Mouse (Mus musculus) monocyte, adult 5-6 weeks (primary cell): ENCODE data around the gene Glrb. TPM values are rescaled to one million over a fixed set of nuclear protein-coding genes. Genes with fewer than 3 reads are reported as not detected.

Source experiments
- ATAC-seq: fragments of 153-309, 156-312 bp; replicated peaks from 2 replicates; pipeline ENCODE4 v1.8.0; 2017; ENCODE audit warnings: mild to moderate bottlenecking; ENCODE audit not compliant: low TSS enrichment, insufficient number of reproducible peaks, severe bottlenecking, poor library complexity, low FRiP score
- total RNA-seq: library from RNA; stranded (forward); fragments of 200-1000, 200-491, 200-594 nt; gene quantifications from 3 replicates; pipeline ENCODE4 v1.2.3, GENCODE M21; 2017

Glrb gene
- total RNA-seq, 1 experiment from 2014 or later = not detected

DNA sequence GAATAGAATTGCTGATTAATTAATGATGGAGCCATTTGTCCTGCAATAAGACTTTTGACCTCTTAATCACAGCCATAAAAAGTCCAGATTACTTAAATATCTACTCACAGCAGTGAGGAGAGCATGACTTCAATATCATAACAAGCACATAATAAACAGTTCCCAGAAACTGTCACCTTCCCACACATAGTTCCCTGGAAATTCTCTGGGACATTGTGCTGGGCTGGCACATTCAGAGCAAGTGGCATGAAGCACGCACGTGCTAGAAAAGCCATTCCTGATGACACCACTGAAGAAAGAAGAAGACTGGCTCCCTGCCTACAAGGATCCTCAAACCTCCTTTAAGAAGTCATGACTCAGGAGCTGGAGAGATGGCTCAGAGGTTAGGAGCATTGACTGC, 67.8 kb downstream of the Glrb start:
- ATAC-seq = no peak

DNA sequence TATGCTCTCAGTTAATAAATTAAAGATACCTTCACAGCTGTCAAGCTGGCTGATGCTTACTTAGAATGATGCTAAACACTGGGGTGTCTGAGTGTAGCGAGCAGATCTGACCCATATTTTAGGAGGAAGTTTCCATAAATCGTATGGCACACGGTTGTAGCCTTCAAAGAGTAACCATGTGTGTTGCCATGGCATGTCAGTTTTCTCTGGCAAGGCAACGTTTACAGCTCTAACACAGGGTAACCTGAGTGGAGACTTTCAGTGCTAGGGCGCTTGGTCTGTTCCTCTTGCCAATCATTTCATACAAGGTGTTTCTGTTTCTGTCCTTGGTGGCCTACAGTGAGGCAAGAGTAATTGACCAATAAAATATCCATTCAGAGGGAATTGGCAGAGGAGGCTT, 73.6 kb downstream of the Glrb start:
- no peak for ATAC-seq

GRCm38 (mm10) chr3:80837583-80837982, 75.9 kb downstream of the Glrb start:
- ATAC-seq = no peak

- no peak for ATAC-seq
Observed at GRCm38 (mm10) chr3:80823975-80824374, 89.5 kb downstream of the Glrb start.

DNA sequence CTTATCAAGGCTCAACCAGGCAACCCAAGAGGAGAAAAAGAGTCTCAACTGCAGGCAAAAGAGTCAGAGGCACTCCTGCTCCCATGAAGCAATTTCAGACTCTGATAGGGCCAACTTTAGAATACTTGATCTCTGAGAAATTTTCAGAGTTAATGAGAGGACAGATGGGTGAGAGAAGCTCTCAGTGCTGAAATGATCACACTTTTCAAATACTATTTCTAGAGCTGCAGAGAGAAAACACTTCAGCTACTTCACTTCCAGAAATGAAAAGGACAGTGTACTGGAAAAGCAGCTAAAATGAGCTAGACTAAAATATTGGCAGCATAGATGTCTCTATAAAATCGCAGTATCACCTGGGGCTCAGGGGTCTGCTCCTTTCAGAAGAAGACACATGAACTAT, 94.8 kb downstream of the Glrb start:
- ATAC-seq = no peak

DNA sequence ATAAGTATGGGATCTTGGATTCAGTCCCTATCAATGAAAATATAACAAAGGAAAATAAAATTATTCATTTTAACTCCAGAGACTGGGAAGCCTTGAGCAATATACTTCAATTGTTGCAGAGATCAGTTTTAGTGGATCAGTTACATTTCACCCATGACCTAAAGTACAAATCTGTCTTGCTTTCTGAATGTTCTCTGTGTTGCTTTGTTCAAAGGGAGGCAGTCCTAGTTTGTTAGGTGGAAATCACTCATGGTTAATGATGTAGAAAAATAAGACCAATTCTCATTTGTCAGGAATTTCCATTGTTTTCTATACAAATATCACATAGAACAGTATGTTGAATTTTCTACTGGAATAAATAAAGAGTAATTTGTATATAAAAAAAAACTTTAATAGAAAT, 99.7 kb downstream of the Glrb start:
- no peak for ATAC-seq

GRCm38 (mm10) chr3:80812237-80812636, 101.2 kb downstream of the Glrb start:
- no peak for ATAC-seq

DNA sequence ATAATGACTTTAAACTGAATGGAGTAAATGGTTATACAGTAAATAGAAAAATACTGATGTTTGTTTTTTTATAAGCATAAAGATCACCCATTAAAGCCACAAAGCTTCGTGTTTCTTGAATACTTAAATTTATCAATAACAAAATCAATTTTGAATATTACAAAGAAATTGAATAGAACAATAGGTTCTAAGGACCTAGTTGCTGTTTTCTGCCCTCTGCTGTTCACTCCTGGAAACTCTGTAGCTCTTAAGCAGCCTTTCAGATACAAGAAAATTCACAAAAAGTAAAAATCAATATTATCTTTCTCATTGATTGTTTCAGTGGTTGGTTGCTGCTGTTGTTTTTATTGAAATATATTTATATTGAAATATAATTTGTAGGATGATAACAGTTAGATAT, 108.1 kb downstream of the Glrb start:
- ATAC-seq = no peak

DNA sequence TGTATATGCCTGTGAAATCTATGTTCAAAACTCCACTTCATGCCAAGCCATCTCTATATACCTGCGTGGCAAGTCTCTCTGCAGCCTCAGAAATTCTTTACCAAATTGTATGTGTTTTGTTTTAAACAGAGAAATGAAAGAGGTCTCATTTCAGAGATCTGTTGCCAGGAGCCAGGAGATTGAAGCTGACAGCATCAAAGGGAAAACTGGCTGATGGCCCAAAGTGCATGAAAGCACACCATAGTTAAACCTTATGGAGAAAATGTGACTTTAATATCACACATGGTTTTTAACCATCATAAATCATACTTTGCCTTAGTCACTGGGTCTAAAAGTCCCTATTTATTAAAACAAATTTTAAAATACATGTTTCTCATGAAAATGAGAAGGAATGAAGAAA, 109.6 kb downstream of the Glrb start:
- ATAC-seq = no peak

GRCm38 (mm10) chr3:80803211-80803610, 110.2 kb downstream of the Glrb start:
- no peak for ATAC-seq

- no peak for ATAC-seq
Observed at GRCm38 (mm10) chr3:80802596-80803081, 110.8 kb downstream of the Glrb start, which contains the start of gene Gria2. TSS of gene Gria2 (minus strand) at chr3:80802835.

DNA sequence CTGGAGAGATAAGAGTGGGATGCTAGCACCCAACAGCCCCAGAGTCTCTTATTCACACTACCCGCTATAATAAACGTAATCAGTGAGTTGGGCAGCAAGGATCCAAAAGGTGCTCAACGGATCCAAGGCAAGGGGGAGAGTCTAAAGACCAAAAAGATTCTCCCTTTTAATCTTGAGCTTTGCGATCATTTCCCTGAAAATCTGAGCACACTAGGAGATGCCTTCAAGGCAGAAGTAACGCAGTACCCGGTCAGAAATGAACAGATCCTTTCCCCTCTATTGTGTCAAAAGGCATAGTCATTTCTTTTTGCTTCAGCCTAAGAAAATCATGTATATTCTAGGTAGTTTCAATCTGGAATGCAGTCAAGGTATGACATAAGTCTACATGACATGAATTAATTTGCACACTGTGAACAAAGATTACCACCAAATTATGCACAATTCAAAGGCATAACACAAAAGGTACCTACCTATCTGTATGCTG, 111.6 kb downstream of the Glrb start:
- ATAC-seq = no peak

DNA sequence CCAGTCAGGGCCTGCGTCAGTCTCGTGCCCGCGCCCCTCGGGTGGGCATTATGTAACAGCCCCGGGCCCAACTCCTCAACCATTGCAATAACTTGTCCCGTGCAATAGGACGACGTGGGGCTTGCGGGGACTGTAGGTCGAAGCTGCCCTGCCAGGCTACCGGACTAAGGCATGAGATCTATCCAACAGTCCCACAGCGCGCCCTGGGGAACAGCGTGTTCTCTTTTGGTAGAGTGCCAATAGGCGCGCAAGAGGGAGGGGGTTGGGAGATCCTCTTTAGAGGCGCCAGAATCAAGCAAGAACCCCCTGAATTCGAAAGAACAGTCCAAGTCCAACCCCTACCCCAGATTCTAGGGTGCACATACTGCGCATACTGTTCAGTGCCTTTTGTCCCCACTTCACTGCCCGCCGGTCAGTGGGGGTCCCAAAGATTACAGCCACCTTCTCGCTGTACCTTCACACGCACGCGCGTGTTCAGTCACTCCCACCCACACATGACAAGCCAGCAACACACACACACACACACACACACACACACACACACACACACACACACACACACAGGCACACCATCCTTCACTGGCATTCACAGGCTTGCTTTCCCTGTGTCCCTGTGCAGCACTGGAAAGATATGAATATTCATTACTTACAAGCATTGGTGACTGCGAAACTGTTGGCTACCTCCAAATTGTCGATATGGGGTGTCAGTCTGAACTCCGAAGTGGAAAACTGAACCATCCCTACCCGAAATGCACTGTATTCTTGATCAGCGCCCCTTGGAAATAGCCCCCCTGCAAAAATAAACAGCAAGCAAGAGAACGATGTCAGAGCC, 112.2 kb downstream of the Glrb start:
- 0 out of 2 replicates have a peak, but pooled peaks have one; percentile 13 for ATAC-seq

- ATAC-seq = no peak
Observed at GRCm38 (mm10) chr3:80800299-80800994, 113.0 kb downstream of the Glrb start.

DNA sequence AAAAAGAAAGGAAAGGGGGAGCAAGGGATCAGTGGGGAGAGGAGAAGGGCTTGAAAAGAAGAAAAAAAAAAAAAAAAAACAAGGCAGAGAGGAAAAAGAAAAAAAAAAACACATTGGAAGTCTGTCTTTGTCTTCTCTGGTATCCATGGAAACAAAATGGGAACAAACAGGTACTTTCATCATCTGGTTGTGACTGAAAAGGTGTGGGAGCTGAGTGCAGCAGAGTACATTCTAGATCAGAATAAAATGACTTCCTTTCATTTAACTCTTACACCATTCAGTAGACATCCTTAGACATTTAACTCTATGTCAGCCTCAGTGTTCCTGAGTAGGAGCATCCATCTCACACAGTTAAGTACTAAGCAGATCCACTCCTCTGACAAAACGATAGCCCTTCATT, 115.5 kb downstream of the Glrb start:
- ATAC-seq = no peak

DNA sequence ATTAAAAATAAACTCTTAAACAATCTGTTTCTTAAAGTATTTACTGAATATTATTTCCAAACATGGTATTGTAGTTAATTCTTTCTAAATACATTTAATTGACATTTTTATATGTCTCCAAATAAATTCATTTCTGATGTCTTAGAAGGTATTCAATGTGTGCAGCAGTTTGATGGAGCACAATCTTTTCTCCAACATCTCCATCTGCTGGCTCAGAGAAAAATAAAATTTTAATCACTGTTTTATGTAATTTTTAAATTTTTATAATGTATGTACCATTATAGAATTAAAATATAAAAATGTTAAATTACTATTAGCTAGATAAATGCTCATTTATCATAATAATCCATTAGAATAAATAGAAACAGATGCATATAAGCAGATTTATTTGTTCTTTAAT, 116.7 kb downstream of the Glrb start:
- ATAC-seq = no peak

DNA sequence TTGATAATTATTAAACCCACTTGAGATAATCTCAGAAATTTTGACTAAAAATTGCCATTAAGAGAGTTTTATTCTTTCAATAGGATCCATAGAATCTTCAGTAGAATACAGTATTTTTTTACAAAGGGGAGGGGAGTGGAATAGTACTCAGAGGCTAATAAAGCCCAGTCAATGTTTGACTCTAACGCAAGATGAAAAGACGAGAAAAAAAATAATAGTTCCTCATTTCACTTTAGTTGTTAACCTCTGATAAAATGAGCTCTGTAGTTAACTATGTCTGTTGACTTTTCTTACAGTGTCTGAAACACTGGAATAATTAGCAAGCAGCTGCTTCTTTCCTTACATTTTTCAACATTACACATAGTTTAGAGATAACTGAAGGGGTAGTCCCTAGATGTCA, 118.2 kb downstream of the Glrb start:
- ATAC-seq = no peak
